Mouse (Mus musculus): ENCODE data around the gene Gm26602.
A peak's percentile ranks its signal among the peaks of the same experiment; 100 is the strongest.
"Not testable (repeated sequence)": the region's sequence is repeated elsewhere in the genome, so short reads cannot be mapped to it uniquely, and the experiment has no call there.

The Gm26602 gene

DNA sequence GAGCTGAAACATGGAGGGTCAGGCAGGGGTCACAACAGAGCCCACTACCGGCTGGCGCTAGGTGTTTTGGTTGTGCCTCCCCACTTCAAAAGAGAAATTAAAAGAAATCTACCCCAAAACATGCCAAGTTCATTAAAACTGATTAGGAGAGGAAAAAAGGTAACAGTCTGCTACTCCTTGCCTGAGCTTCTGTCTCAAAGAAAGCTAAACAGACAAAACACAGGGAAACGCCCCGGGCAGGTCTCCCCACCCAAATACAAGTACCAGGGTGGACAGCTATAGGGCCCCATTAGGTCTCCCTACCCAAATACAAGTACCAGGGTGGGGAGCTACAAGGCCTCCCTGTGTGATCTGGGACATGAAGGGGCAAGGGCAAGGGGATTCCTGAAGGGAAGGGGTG is at the start of gene Gm26602:
Gene Gm26602 (plus strand): TSS at position 301 of the 400 bp plus-strand sequence.
- DNase-seq (ENCODE audit: low spot score): no peak

DNA sequence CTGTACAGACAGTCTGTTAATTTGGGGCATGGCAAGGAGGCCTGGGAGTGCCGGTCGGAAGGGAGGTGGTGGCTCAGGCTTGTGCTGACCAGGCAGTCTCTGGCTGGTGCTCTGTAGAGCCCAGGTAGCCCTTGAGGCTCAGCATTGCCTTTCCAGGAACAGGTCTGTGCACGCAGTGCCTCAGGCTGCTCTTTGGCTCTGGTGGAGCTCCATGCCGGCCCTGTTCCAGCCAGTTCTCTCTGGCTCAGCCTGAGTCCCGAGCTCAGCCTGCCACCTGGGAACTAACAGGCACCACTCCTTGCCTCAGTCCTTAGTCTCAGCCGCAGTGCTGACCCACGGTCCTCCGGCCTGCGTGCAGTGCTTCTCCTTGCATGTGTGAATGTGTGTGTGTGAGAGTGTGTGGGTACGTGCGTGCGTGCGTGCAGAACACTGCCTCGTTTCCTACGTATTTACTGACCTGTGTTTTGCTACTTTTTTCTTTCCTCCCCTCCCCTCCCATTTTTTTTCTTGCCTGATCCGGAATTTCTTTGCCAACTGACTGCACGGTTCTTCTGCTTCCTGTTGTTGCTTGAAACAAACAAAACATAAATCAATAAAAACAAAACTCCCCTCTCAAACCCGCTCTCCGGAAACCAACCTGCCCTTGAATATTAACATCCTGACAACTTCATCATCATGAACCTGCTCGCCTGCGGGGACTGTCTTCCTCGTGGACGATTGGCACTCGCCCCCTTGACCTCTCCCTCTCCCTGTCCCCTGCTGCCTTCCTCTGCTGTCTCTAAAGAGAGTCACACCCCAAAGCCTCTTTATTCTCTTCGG is 49.2 kb upstream of the Gm26602 start:
- no peak for DNase-seq (ENCODE audit: low spot score)

DNA sequence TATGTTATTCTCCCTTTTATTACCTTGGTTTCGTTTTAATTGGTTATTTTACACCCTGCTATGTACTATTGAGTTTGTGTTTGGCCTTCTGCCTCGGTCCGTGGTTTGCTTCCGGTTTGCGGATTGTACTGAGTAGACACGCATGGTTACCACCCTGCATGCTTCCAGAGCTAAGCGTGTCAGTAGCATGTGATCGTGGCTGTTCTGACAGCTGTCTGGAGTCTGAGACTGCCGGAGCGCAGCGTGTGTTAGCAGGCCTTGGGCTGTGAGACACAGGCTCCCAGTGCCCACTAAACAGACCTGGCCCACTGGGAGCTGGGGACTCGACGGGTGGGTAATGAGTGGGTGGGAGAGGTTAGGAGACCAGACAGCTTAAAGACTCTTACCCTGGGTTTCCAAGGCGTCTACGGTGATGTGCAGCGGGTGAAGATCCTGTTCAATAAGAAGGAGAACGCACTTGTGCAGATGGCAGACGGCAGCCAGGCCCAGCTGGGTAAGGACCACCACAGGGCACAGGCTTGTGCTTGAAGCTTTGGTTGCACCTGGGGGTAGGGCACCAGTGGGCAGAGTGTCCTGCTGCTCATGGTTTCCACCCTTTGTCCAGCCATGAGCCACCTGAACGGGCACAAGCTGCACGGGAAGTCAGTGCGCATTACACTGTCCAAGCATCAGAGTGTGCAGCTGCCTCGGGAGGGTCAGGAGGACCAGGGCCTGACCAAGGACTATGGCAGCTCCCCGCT is 48.4 kb upstream of the Gm26602 start:
- DNase-seq (ENCODE audit: low spot score): no peak

DNA sequence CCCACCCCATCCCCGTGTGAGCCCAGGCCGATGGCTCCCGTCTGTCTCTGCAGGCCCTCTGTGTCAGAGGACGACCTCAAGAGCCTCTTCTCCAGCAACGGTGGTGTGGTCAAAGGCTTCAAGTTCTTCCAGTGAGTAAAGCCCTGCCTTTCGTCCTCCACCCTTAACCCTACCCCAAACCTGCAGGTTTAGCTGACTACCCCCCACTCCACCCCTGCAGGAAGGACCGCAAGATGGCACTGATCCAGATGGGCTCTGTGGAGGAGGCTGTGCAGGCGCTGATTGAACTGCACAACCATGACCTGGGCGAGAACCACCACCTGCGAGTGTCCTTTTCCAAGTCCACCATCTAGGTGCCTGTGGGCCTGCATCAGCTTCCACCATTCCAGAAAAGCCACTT is 47.7 kb upstream of the Gm26602 start:
- DNase-seq (ENCODE audit: low spot score): no peak

DNA sequence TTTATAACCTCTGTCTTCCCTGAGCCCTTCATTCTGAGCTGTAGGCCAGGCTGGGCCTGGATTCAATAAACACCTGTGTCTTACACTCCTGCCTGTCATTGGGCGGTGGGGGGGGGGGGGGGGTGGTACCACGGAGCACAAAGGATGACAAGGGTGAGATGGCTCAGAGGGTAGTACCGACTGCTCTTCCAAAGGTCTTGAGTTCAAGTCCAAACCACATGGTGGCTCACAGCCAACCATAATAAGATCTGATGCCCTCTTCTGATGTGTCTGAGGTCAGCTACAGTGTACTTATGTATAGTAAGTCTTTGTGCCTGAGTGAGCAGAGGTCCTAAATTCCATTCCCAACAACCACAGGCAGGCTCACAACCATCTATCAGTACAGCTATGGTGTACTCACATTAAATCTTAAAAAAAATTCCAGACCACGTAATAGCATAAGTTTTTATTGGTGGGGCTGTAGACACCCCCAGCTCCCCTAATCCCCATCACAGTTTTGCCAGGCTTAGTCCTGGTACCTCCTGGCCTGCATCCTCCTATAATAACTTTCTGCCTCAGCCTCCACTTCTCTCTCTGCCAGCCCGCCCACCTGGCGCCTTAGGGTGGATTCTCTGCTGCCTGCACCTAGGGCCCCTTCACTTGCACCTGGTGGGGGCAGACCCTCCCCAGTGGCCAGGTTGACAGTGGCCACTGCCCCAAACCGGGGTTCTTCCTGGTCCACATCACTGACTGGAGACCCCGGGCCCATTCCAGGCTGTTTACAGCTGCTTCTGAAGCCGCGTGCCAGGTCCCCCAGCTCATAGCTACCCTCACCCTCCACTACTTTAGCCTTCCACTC is 46.1 kb upstream of the Gm26602 start:
- no peak for DNase-seq (ENCODE audit: low spot score)

DNA sequence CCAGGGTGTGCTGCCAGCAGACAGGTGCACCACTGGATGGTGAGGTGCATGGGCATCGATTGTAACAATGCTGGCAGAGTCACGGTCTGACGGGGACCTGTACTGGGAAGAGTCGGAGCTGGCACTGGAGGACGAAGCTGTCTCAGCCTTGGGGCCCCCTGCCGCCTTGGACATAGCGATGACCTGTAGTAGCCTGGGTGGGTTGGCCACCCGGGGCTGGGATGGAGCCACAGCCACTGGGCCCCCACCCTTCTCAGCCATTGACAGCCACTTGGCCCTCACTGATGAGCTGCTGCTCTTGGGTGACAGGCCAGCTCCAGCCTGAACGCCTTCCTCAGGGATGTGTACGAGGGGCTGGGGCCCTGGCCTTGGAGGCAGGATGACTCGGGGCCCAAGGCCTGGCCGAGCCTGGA is 45.5 kb upstream of the Gm26602 start:
- no peak for DNase-seq (ENCODE audit: low spot score)

DNA sequence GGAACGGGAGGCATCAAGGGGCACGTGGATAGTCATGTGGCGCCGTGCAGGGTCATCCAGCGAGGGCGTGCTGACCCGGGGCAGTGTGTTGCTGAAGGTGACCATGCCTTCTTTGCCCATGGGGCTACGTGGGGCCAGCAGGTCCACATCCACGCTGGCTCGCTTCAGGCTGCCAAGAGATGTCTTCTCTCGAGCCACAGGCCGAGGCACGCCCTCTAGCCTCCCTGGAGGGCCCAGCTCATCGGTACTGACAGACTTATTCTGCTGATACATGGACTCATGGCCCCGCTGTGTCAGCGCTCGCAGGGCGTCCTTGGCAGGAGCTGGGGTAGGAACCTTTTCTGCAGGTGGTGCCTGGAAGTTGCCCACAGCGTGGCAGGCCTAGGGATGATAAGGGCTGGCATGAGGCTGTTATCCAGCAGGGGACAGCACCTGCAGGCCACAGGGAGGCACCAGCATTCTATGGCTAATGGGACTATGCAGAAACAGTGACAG is 44.8 kb upstream of the Gm26602 start:
- no peak for DNase-seq (ENCODE audit: low spot score)

DNA sequence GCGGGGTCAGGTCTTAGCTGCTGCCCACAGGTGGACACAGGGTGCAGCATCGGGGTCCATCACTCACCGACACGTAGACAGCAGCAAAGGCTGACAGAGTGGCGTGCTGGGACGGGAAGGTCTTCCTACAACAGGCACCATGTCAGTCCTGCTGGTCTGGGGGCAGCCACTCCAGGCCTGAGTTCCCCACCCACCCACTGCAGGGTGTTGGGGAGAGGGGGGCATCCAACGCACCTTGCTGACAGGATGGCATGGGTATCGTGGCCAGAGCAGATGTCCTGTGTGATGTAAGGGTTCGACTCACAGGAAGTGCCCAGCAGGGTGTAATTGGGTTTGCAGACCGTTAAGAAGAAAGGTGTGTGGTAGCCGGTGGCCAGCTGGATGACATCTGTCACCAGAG is 44.1 kb upstream of the Gm26602 start:
- no peak for DNase-seq (ENCODE audit: low spot score)

DNA sequence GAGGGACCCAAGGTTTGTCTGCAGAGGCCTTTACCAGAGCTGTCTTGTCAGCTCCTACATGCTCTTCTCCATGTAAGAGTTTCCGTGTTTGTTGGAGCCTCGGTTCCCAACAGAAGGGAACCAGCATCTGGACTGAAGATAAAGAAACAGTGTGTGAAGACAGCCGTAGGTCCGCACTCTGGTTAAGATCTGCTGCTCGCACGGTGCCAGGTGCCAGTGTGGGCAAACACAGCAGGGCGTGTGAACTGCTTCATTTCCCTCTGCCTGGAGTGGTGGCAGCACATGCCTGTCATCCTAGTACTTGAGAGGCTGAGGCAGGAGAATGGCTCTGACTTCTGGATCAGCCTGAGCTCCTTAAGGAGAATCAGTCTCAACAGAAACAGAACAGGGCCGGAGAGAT is 38.8 kb upstream of the Gm26602 start:
- DNase-seq (ENCODE audit: low spot score): no peak

DNA sequence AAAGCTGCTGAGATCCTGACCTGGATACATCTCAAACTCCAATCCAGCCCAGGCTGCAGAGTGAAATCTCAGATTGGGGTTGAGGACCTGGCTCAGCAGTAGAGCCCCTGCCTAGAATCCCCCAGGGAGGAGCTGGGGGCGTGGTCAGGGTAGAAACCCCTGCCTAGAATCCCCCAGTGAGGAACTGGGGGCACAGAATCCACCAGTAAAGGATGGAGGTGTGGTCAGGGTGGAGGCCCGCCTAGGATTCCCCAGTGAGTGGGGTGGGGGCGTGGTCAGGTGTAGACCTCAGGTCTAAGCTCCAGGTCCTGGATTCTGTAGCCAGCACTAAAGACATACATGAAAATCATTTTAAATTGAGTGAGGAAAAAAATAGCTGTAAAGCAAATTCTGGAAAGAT is 37.8 kb upstream of the Gm26602 start:
- DNase-seq (ENCODE audit: low spot score): no peak

DNA sequence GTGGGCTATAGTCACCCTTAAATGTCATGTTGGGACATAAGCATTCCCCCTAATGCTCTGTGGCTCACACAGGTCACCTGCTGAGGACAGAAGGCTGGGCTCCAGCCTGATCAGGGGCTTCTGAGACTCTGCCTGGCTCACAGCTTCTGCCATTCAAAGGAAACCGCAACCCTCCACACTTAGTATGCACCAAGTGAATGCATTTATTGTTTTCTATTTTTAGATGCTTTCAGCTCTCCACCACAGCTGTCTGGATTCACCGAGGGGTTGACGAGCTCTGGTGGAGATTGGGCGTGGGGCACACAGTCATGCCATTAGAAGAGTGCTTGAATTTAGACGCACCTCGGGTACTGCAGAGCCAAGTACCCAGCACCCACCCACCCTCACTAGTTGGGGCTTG is 37.3 kb upstream of the Gm26602 start:
- no peak for DNase-seq (ENCODE audit: low spot score)

DNA sequence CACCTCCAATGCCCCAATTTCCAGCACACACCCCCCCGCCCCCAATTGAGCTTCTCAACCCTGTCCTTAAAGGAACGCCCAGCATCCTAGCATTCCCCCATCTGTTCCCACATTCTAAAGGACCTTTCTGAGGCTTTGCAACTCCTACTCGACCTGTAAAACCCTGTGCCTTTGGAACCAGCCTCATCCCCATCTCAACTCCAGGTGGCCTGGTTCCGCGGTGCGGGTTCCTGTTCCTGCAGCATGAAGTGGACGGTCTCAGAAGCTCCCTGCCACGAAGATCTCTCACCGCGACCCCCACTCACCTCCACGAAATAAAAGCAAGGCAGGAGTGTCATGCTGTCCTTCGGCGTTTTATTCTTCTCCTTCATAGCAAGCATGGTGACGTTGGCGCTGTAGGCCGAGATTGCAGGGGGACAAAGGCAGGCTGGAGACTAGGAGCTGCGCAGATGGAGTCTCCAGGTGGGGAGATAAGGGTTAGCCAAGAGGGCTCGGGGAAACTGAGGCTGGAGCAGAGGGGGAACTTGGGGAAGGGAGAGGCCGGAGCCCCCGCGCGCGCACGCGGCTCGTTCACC is 36.9 kb upstream of the Gm26602 start:
- DNase-seq (ENCODE audit: low spot score): no peak

DNA sequence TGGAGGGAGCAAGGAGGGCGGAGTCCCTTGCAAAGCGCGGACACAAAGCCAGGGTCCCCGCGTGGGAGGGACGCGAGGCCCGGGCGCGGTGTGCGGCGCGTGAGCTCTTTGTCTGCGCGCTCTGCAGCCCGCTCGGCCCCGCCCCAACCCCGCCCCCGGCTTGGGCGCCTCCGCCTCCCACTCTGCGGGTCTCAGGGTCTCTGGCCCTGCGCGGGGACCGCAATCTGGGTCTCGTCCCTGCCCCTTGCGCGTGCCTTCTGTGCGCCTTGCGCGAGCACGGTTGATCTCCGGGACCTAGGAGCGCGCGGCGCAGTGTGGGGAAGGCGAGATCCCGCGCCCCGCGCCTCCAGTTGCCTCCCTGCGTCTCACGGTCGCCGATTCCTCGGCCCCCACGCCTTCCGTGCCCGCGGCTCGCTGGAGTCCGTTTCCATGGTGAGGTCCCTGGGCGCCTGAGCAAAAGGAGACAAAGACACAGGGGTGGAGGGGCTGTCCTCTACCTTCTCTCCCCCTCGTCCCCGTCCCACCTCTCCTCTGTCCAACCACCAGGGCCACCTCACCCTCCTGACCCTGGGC is 36.3 kb upstream of the Gm26602 start, which contains the start of the genes Prtn3 and Plppr3:
Gene Prtn3 (plus strand): TSS at position 187 of the 573 bp plus-strand sequence.
Gene Plppr3 (minus strand): TSS at position 345 of the 573 bp plus-strand sequence.
- DNase-seq (ENCODE audit: low spot score): peak; percentile 72

DNA sequence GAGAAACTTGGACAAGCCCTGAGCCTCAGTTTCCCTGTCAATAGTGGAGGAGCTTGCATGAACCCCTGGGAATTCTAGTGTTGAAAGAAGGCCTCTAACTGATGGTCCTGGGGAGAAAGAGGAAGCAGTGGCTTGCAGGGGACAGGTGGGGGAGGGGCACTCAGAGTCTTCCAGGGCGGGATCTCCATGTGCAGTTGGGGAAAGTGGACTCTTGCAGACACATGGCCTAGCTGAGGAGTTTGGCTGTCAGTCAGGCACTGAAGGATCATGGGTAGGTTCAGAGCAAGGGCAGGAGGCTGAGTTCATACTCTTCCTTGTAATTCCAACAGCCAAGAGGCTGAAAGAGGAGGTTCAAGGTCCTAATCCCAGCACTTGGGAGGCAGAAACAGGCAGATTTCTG is 33.5 kb upstream of the Gm26602 start:
- DNase-seq (ENCODE audit: low spot score): no peak

DNA sequence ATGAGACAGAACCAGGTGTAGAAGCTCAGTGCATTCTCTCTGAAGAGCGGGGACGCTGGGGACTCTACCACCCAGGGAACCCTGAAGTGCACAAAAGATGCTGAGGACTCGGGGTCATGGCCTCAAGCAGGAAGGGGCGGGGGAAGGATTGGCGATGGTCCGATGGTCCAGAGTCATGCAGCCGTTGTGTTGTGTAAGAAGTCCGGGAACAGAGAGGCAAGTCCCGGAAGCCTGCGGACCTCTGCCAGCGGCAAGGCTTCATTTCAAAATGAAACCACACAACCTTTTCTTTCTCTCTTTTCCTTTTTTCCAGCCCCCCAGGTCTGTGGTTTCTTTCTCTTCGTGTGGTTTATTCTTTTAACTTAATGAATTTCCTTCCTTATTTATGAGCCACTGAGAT is 32.9 kb upstream of the Gm26602 start:
- no peak for DNase-seq (ENCODE audit: low spot score)

DNA sequence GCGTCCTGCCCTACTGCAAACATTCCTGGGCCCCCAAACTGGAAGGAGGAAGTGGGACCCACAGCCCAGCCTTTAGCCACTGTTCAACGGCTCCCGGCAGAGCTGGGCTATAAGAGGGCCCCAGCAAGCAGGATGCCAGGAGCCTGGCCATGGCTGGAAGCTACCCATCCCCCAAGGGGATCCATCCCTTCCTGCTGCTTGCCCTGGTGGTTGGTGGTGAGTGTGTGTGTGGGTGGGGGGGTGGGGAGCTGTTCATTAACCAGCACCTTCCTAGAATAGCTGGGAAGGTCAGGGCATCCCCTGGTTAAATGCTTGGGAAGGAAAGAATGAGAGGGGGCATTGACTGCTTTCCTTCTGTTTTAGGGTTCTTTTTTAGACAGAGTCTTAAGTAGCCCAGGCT is 31.1 kb upstream of the Gm26602 start:
- no peak for DNase-seq (ENCODE audit: low spot score)

DNA sequence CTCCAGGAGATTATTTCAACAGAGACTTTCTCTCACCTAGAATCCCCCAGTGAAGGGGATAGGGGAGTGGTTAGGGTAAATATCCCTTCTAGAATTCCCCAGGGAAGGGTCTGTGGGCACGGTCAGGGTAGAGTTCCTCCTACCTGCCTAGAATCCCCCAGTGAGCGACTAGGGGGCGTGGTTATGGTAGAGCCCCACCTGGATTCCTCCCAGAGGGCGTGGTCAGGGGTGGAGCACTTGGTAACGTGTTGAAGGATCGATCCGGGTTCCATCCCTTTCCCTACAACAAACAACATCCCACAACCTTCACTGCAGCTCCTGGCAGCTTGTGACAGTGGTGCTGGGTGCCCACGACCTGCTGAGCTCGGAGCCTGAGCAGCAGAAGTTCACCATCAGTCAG is 29.9 kb upstream of the Gm26602 start:
- no peak for DNase-seq (ENCODE audit: low spot score)

DNA sequence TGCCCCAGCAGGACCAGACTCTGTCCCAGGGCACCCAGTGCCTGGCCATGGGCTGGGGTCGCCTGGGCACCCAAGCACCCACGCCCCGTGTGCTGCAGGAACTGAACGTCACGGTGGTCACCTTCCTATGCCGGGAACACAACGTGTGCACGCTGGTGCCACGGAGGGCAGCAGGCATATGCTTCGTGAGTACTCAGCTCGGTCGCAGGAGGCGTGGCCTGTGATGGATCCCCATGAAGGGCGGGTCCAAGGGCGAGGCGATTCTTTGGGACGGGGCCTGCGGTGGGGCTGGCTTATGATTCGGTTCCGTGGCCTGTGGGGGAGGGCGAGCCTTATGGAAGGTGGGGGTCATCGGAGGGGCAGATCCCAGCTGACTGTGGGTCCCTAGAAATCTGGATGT is 28.7 kb upstream of the Gm26602 start:
- peak; percentile 55 for DNase-seq (ENCODE audit: low spot score)

DNA sequence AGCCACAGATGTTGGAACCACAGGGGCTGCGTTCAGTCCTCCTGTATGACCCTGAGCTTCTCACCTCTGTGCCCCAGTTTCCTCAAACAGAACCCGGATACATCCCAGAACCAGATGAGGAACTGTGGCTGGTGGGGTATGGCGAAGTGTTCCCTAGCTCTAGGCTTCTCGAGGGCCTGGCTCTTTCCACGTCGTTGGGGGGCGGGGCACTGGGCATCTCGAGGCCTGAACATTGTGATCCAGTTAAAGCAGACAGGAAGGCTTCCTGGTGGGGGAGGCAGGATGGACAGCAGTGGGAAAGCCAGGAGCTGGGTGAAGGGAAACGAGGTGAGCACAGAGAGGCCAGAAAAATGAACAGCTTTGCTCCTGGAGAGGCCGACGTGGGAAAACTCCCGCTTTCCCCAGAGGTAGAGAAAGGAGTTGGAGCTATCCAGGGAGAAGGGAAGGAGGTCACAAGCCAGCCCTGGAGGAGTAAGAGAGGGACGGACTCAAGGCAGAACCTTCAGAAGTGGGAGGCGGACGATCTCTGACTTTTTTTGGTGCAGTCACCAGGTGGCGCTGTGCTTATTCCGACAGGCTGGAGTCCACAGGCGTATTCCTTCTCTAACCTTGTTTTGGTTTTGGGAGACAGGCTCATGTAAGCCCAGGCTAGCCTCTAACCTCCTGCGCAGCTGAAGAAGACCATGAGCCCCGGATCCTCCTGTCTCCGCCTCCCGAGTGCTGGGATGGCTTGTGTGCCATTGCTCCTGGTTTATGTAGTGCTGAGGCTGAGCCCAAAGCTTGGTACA is 27.2 kb upstream of the Gm26602 start:
- DNase-seq (ENCODE audit: low spot score): peak; percentile 88

DNA sequence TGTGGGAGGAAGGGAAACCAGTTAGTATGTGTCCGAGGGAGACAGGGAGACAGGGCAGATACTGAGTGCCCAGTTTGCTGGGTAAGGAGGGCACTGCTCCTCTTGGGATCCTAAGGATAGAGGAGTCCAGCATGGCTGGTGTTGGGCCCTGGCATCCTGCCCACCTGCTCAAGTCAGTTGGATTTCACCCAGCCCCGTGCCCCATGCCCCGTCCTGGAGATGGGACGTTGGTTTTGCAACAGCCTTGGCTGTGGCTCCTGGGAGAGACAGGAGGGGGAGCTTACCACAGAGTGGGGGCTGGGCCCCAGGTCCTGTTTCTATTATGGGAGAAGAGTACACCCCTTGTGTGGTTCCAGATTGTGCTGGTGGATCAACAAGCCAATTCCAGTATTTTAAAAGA is 26.2 kb upstream of the Gm26602 start:
- no peak for DNase-seq (ENCODE audit: low spot score)

DNA sequence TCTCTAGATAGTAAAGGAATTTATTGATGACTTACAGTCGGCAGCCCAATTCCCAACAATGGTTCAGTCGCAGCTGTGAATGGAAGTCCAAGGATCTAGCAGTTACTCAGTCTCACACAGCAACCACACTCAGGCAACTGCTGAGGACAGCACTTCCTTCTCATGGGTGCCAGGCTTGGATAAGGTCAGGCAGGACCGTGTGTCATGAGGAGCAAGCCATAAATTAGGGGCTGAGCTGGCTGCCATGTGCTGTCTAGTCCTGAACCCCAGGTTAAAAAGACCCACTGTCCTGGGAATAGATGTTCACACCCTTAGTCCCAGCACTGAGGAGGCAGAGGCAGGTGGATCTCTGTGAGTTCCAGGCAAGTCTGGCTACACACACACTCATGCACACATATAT is 25.7 kb upstream of the Gm26602 start:
- DNase-seq (ENCODE audit: low spot score): not testable (repeated sequence)

Measured in embryo, embryonic 10 days (tissue).